Mouse (Mus musculus): ENCODE measurements around the gene Gnmt.

- TF ChIP-seq CTCF (IDR thresholded peaks at IDR 0.05; ENCODE audit: low read depth, low read length) (no peak), POLR2A (IDR thresholded peaks at IDR 0.05; ENCODE audit: extremely low read depth, insufficient read depth, low read length) (no peak)
These were observed 43.1 kb downstream of the Gnmt start for GRCm38 (mm10) chr17:46685913-46686312.
